Mouse (Mus musculus) embryonic facial prominence, embryonic 15.5 days (tissue): ENCODE data around the gene Hrc. TPM values are rescaled to one million over a fixed set of nuclear protein-coding genes. Genes with fewer than 3 reads are reported as not detected.

ENCODE experiments used
- polyA plus RNA-seq: library from polyadenylated mRNA; unstranded; fragments of >200 nt; fragmentation: Nextera tagmentation; extraction: Ambion mirVana; gene quantifications from 2 replicates; pipeline ENCODE4 v1.2.1, GENCODE M21; 2015

Hrc gene
- polyA plus RNA-seq, 1 experiment from 2014 or later, result 8.7 TPM

Other genes starting within 250 kb of the Hrc start
- gene Rcn3, start 243.1 kb upstream of the Hrc start, polyA plus RNA-seq, result 520 and 531 TPM in 2 replicates
- 126 and 135 TPM in 2 replicates for gene Fcgrt, start 231.4 kb upstream of the Hrc start, polyA plus RNA-seq
- gene Rps11, start 210.9 kb upstream of the Hrc start, polyA plus RNA-seq, result 1,509 and 1,523 TPM in 2 replicates
- 1,369 and 1,440 TPM in 2 replicates for gene Rpl13a, start 206.5 kb upstream of the Hrc start, polyA plus RNA-seq
- 0.12 and 0.37 TPM in 2 replicates for gene Gm45713, start 199.1 kb upstream of the Hrc start, polyA plus RNA-seq
- gene Flt3l, start 198.9 kb upstream of the Hrc start, polyA plus RNA-seq, result 2.6 and 3.4 TPM in 2 replicates
- gene Pih1d1, start 181.0 kb upstream of the Hrc start, polyA plus RNA-seq, result 81.2 and 87.5 TPM in 2 replicates
- gene Aldh16a1, start 180.7 kb upstream of the Hrc start, polyA plus RNA-seq, result 43.7 and 47.1 TPM in 2 replicates
- gene Slc17a7, start 171.3 kb upstream of the Hrc start, polyA plus RNA-seq, result 0.33 and 0.39 TPM in 2 replicates
- gene Gfy, start 155.7 kb upstream of the Hrc start, polyA plus RNA-seq, result 5.5 and 13.4 TPM in 2 replicates
- gene Pth2, start 154.3 kb upstream of the Hrc start, polyA plus RNA-seq, result not detected in 2 replicates
- 1.00 and 1.1 TPM in 2 replicates for gene Ccdc155, start 130.4 kb upstream of the Hrc start, polyA plus RNA-seq
- 30.7 and 38.5 TPM in 2 replicates for gene Dkkl1, start 123.1 kb upstream of the Hrc start, polyA plus RNA-seq
- 141 and 148 TPM in 2 replicates for gene Tead2, start 119.5 kb upstream of the Hrc start, polyA plus RNA-seq
- 4.8 and 4.9 TPM in 2 replicates for gene Cd37, start 96.2 kb upstream of the Hrc start, polyA plus RNA-seq
- 0.13 and 0.27 TPM in 2 replicates for gene Slc6a16, start 94.2 kb upstream of the Hrc start, polyA plus RNA-seq
- gene Slc6a21, start 57.8 kb upstream of the Hrc start, polyA plus RNA-seq, result not detected in 2 replicates
- 21.9 and 23.9 TPM in 2 replicates for gene Trpm4, start 1.5 kb upstream of the Hrc start, polyA plus RNA-seq
- 8.5 and 10.1 TPM in 2 replicates for gene Ppfia3, start 31.7 kb downstream of the Hrc start, polyA plus RNA-seq
- 3.8 and 4.0 TPM in 2 replicates for gene Lin7b, start 35.3 kb downstream of the Hrc start, polyA plus RNA-seq
- 212 and 214 TPM in 2 replicates for gene Snrnp70, start 60.5 kb downstream of the Hrc start, polyA plus RNA-seq
- gene Kcna7, start 70.4 kb downstream of the Hrc start, polyA plus RNA-seq, result 0.22 and 0.36 TPM in 2 replicates
- gene Ntf5, start 78.4 kb downstream of the Hrc start, polyA plus RNA-seq, result 3.7 and 4.9 TPM in 2 replicates
- gene Lhb, start 85.5 kb downstream of the Hrc start, polyA plus RNA-seq, result 2.0 and 4.8 TPM in 2 replicates
- 40.6 and 42.0 TPM in 2 replicates for gene Gys1, start 99.6 kb downstream of the Hrc start, polyA plus RNA-seq
- gene Ruvbl2, start 102.8 kb downstream of the Hrc start, polyA plus RNA-seq, result 146 and 159 TPM in 2 replicates
- gene Ftl1, start 124.6 kb downstream of the Hrc start, polyA plus RNA-seq, result 4,629 and 4,755 TPM in 2 replicates
- 156 and 158 TPM in 2 replicates for gene Bax, start 131.6 kb downstream of the Hrc start, polyA plus RNA-seq
- 1.1 and 1.8 TPM in 2 replicates for gene Tulp2, start 146.6 kb downstream of the Hrc start, polyA plus RNA-seq
- gene Gm45808, start 151.5 kb downstream of the Hrc start, polyA plus RNA-seq, result not detected in 2 replicates
- gene Dhdh, start 153.5 kb downstream of the Hrc start, polyA plus RNA-seq, result 4.4 and 5.1 TPM in 2 replicates
- gene Nucb1, start 175.1 kb downstream of the Hrc start, polyA plus RNA-seq, result 258 and 262 TPM in 2 replicates
- 27.5 and 29.6 TPM in 2 replicates for gene Ppp1r15a, start 191.0 kb downstream of the Hrc start, polyA plus RNA-seq
- gene Plekha4, start 191.0 kb downstream of the Hrc start, polyA plus RNA-seq, result 7.5 and 7.6 TPM in 2 replicates
- gene Hsd17b14, start 219.6 kb downstream of the Hrc start, polyA plus RNA-seq, result 2.1 and 3.3 TPM in 2 replicates
- 63.0 and 65.1 TPM in 2 replicates for gene Bcat2, start 234.9 kb downstream of the Hrc start, polyA plus RNA-seq